Mouse (Mus musculus) embryonic fibroblast, embryonic 13.5 days (primary cell): ENCODE results near the gene Itga3. TPM values are rescaled to one million over a fixed set of nuclear protein-coding genes. Genes with fewer than 3 reads are reported as not detected.

ENCODE experiments used
- H3K27ac ChIP-seq: 2 replicates; pipeline ENCODE4 v1.5.1; 2012; ENCODE audit warnings: low read length, control low read depth, inconsistent platforms; ENCODE audit not compliant: insufficient read depth
- H3K4me1 ChIP-seq: 2 replicates; pipeline ENCODE4 v1.6.1; 2011; ENCODE audit warnings: low read length; ENCODE audit not compliant: control insufficient read depth, insufficient read depth
- H3K4me3 ChIP-seq: 2 replicates; pipeline ENCODE4 v1.5.1; 2011; ENCODE audit warnings: mild to moderate bottlenecking, control low read depth, low read length; ENCODE audit not compliant: insufficient read depth
- CTCF ChIP-seq: IDR thresholded peaks from 2 replicates; pipeline ENCODE4 v1.5.1; 2011; ENCODE audit warnings: mild to moderate bottlenecking, control low read depth, low read length, moderate library complexity, borderline replicate concordance; ENCODE audit not compliant: insufficient read depth
- POLR2A ChIP-seq: IDR thresholded peaks from 2 replicates; pipeline ENCODE4 v1.6.1; 2011; ENCODE audit warnings: low read depth, mild to moderate bottlenecking, control low read depth, low read length, moderate library complexity
- polyA plus RNA-seq: library from polyadenylated mRNA; stranded (reverse); fragments of >200 nt; gene quantifications from 2 replicates; pipeline ENCODE4 v1.2.4, GENCODE M21; 2011; ENCODE audit warnings: low read depth; ENCODE audit not compliant: missing spikeins, insufficient read length

Gene Itga3
- polyA plus RNA-seq, 1 experiment = 6.9 TPM

- Histone ChIP-seq H3K27ac (no peak overlapping the region), H3K4me3 (no peak overlapping the region), H3K4me1 (no peaks in the 10 kb centered on the region)
- TF ChIP-seq POLR2A (no peak), CTCF (no peak)
These were observed 43.7 kb downstream of the Itga3 start for GRCm38 (mm10) chr11:95032945-95033344.

- no peak overlapping the region for H3K27ac ChIP-seq
These were observed 48.6 kb downstream of the Itga3 start for GRCm38 (mm10) chr11:95027850-95028470.

GRCm38 (mm10) chr11:95026849-95027248 is 49.8 kb downstream of the Itga3 start:
- TF ChIP-seq POLR2A (no peak), CTCF (no peak)
- H3K4me1 ChIP-seq = no peaks in the 10 kb centered on the region
- no peak overlapping the region for H3K4me3 ChIP-seq
- H3K27ac ChIP-seq = no peak overlapping the region

More at GRCm38 (mm10) chr11:95027850-95028470, 48.6 kb downstream of the Itga3 start:
- Histone ChIP-seq H3K4me1 (no peaks in the 10 kb centered on the region), H3K4me3 (no peak overlapping the region)
- TF ChIP-seq CTCF = no peak
- no peak for TF ChIP-seq POLR2A

- no peaks in the 10 kb centered on the region for H3K4me1 ChIP-seq
- H3K27ac ChIP-seq = no peak overlapping the region
- TF ChIP-seq CTCF (no peak), POLR2A (no peak)
- no peak overlapping the region for H3K4me3 ChIP-seq
These were observed 50.5 kb downstream of the Itga3 start for GRCm38 (mm10) chr11:95026090-95026542.

GRCm38 (mm10) chr11:95025227-95026012 is 51.2 kb downstream of the Itga3 start:
- no peak overlapping the region for H3K4me3 ChIP-seq
- TF ChIP-seq POLR2A (no peak), CTCF (no peak)
- H3K4me1 ChIP-seq = no peaks in the 10 kb centered on the region
- H3K27ac ChIP-seq = no peak overlapping the region

GRCm38 (mm10) chr11:95024439-95025184 is 52.0 kb downstream of the Itga3 start:
- no peaks in the 10 kb centered on the region for H3K4me1 ChIP-seq
- TF ChIP-seq POLR2A (no peak), CTCF (no peak)
- H3K27ac ChIP-seq = no peak overlapping the region
- H3K4me3 ChIP-seq = no peak overlapping the region

GRCm38 (mm10) chr11:95023481-95023880 is 53.1 kb downstream of the Itga3 start:
- TF ChIP-seq POLR2A (no peak), CTCF (no peak)
- Histone ChIP-seq H3K4me1 (no peaks in the 10 kb centered on the region), H3K27ac (no peak overlapping the region), H3K4me3 (no peak overlapping the region)

GRCm38 (mm10) chr11:95022237-95022992 is 54.2 kb downstream of the Itga3 start:
- Histone ChIP-seq H3K4me1 (no peaks in the 10 kb centered on the region), H3K27ac (no peak overlapping the region), H3K4me3 (no peak overlapping the region)
- no peak for TF ChIP-seq CTCF
- TF ChIP-seq POLR2A = no peak

- Histone ChIP-seq H3K27ac (no peak overlapping the region), H3K4me1 (no peaks in the 10 kb centered on the region), H3K4me3 (no peak overlapping the region)
- TF ChIP-seq CTCF (no peak), POLR2A (no peak)
These were observed 61.1 kb downstream of the Itga3 start for GRCm38 (mm10) chr11:95015484-95015883.
